Mouse (Mus musculus) brain, embryonic 14.5 days (tissue): ENCODE data around the gene Gde1. TPM values are rescaled to one million over a fixed set of nuclear protein-coding genes. Genes with fewer than 3 reads are reported as not detected.

Experiments
- DNase-seq: peaks from one replicate; pipeline ENCODE4 v3.0.0-alpha.2; 2011; ENCODE audit warnings: low read depth
- CTCF ChIP-seq: fragments of 200-500 bp; IDR thresholded peaks from 2 replicates; pipeline ENCODE4 v1.5.1; 2012; ENCODE audit warnings: inconsistent platforms, mild to moderate bottlenecking, moderate library complexity, borderline replicate concordance; ENCODE audit not compliant: insufficient read depth, insufficient read length; ENCODE audit errors: extremely low read depth
- POLR2A ChIP-seq: fragments of 200-500 bp; IDR thresholded peaks from 2 replicates; pipeline ENCODE4 v1.6.1; 2012; ENCODE audit warnings: mild to moderate bottlenecking, inconsistent platforms, borderline replicate concordance; ENCODE audit not compliant: poor library complexity, insufficient read depth, insufficient read length, severe bottlenecking; ENCODE audit errors: extremely low read depth
- polyA plus RNA-seq: library from polyadenylated mRNA; depleted of rRNA; stranded (reverse); fragments of >200 nt; gene quantifications from 2 replicates; pipeline ENCODE4 v1.2.3, GENCODE M21; 2012

The Gde1 gene
- polyA plus RNA-seq, 1 experiment: 154 TPM

DNA sequence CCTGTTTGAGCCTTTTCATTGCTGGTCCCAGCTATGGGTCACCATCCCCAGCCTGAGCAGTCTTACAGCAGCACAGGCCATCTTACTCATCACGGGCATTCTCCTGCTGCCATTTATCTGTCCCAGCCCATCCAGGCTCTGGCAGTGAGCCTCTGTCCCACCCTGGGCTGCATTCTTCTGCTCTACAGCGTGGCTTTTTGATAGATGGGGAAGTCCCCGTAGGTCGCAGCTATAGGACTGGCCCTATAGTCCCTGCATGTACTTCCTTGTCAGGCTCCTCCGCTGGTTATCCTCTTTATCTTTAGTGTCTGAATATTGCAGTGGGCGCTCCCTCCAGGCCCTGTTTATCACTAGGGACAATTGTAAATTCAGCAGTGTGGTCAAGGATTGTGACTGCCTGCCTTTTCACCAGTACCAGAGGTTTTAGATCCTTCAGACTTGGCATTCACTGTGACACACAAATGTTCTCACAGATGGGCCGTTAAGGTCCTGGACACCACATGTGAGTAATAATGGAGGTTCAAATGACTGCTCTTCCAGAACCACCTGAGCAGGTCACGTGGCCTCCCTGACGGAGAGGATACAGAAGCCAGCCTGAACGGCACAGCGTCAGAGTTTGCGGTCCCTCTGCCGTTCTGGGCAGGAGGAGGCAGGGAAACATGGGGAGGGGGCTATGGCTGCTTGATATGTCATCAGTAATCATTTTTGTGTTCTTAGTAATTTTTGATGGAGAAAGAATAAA is 23.4 kb upstream of the Gde1 start:
- TF ChIP-seq POLR2A (no peak), CTCF (no peak)
- no peak for DNase-seq

DNA sequence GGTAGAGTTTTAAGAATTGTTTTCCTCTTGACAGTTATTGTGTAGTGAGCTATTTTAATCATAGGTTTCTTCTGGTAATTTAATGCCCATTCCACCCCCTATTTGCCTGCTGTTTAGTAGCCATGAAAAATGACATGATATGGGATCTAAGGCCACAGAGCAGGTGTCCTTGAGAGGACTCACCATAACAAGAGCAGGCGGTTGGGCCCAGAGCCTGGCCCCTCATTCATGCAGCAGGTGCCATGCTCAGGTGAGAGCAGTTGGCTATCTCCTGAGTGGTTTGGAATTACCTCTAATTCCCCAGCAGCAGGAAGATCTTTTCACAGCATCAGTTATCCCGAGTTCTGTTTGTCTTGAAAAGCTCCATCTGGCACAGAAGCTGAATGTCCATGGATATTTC is 19.9 kb upstream of the Gde1 start:
- TF ChIP-seq POLR2A (no peak), CTCF (no peak)
- no peak for DNase-seq

- no peak for DNase-seq
- TF ChIP-seq CTCF (no peak), POLR2A (no peak)
Observed at GRCm38 (mm10) chr7:118723927-118724326, 18.3 kb upstream of the Gde1 start.

DNA sequence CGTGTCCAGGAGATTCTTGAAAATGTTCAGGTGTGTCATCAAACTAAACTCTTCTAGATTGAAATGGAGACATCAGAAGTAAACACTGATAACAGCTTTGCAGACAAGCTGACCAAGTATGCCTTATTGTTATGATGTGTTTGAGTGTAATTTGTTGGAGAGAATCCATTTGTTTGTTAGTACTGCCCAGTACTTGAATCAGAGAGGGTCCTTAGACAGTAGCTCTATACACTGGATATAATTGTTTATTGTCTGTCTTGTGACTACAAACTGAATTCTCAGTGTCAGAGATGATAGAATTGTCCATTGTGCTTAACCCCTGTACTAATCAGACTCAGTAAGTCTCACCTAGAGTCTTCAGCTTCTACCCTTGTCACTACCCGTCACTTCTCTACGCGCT is 12.5 kb upstream of the Gde1 start:
- no peak for TF ChIP-seq CTCF
- no peak for TF ChIP-seq POLR2A
- DNase-seq: no peak

GRCm38 (mm10) chr7:118714873-118715272 is 9.3 kb upstream of the Gde1 start:
- DNase-seq: no peak
- no peak for TF ChIP-seq POLR2A
- TF ChIP-seq CTCF: no peak

GRCm38 (mm10) chr7:118712228-118713173 is 6.9 kb upstream of the Gde1 start, which contains the start of gene Ccp110:
Gene Ccp110, plus strand, starts transcription at chr7:118712552.
- peak; percentile 99 for DNase-seq
- peak; percentile 27; the same call in 1 of the 2 replicates for TF ChIP-seq POLR2A
- no peak for TF ChIP-seq CTCF

- TF ChIP-seq CTCF (no peak), POLR2A (no peak)
- no peak for DNase-seq
Observed at GRCm38 (mm10) chr7:118710776-118711175, 5.2 kb upstream of the Gde1 start.

- no peak for DNase-seq
- no peak for TF ChIP-seq CTCF
- TF ChIP-seq POLR2A: no peak
Observed at GRCm38 (mm10) chr7:118708002-118708401, 2.4 kb upstream of the Gde1 start.

- TF ChIP-seq POLR2A (no peak), CTCF (no peak)
Observed at GRCm38 (mm10) chr7:118707216-118707615, 1.6 kb upstream of the Gde1 start.

DNA sequence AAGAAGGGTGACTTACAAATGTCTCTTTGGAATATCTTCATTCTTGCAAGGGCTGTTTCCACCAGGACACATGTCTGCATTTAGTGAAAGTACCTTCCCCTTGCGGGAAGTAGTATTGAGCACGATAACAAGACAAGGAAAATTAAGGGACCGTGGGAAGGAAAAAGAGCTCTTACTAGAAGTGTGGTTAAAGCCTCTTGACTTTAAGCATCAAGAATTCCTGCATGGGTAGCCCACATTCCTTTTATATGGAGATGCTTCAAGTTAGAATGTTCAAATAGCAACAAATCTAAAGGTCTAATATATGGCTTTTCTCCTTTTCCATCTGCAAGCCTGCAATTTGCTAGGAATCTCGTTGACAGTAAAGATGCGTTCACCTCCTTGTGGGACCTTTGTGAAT is 910 bp upstream of the Gde1 start:
- no peak for TF ChIP-seq CTCF
- no peak for TF ChIP-seq POLR2A
- no peak for DNase-seq

More at GRCm38 (mm10) chr7:118707216-118707615, 1.6 kb upstream of the Gde1 start:
- no peak for DNase-seq

GRCm38 (mm10) chr7:118706051-118706450 is 473 bp upstream of the Gde1 start:
- no peak for DNase-seq
- no peak for TF ChIP-seq CTCF
- TF ChIP-seq POLR2A: no peak
